Mouse (Mus musculus) liver, embryonic 14.5 days (tissue): ENCODE data around the gene Gon4l.

Source experiments
- CTCF ChIP-seq: IDR thresholded peaks from 2 replicates; pipeline ENCODE4 v1.5.1; 2016; ENCODE audit warnings: antibody characterized with exemption, low read depth, control low read depth
- EP300 ChIP-seq: IDR thresholded peaks from 2 replicates; pipeline ENCODE4 v1.6.1; 2016; ENCODE audit warnings: antibody characterized with exemption, low read depth

GRCm38 (mm10) chr3:88925651-88926050 is 90.6 kb downstream of the Gon4l start:
- no peak; the same call in 1 of the 2 replicates for TF ChIP-seq CTCF
- TF ChIP-seq EP300: no peak
